Mouse (Mus musculus) layer of hippocampus, postnatal 36 days (tissue): ENCODE measurements around the gene Rpp14. TPM values are rescaled to one million over a fixed set of nuclear protein-coding genes. Genes with fewer than 3 reads are reported as not detected.
"Not testable (repeated sequence)": the region's sequence is repeated elsewhere in the genome, so short reads cannot be mapped to it uniquely, and the experiment has no call there.

Experiments
- DNase-seq, 2 experiments: peaks; one replicate each; pipeline ENCODE4 v3.0.0; 2022
- total RNA-seq, 2 experiments: library from RNA; stranded (reverse); gene quantifications; 2 replicates each; pipeline ENCODE4 v1.2.3; 2021

Rpp14 gene
- total RNA-seq, 2 experiments from 2014 or later, result 26.5 to 30.9 TPM

- no peak for DNase-seq
These were observed 35.6 kb downstream of the Rpp14 start for GRCm38 (mm10) chr14:8115772-8116171.

- DNase-seq, result no peak
These were observed 37.2 kb downstream of the Rpp14 start for GRCm38 (mm10) chr14:8117371-8117770.

- no peak for DNase-seq
These were observed 39.3 kb downstream of the Rpp14 start for GRCm38 (mm10) chr14:8119454-8119853.

GRCm38 (mm10) chr14:8119904-8120303 lies 39.7 kb downstream of the Rpp14 start:
- no peak for DNase-seq

- DNase-seq, result peak in 1 of 2 experiments; percentile 35
These were observed 43.0 kb downstream of the Rpp14 start for GRCm38 (mm10) chr14:8123141-8123540.

- not testable (repeated sequence) for DNase-seq
These were observed 43.4 kb downstream of the Rpp14 start for GRCm38 (mm10) chr14:8123611-8124010.

GRCm38 (mm10) chr14:8124046-8124881 lies 44.1 kb downstream of the Rpp14 start:
- DNase-seq, result no peak

GRCm38 (mm10) chr14:8127971-8128370 lies 47.8 kb downstream of the Rpp14 start:
- DNase-seq, result no peak

- DNase-seq, result no peak
These were observed 52.6 kb downstream of the Rpp14 start for GRCm38 (mm10) chr14:8132789-8133188.

GRCm38 (mm10) chr14:8134234-8134633 lies 54.1 kb downstream of the Rpp14 start:
- DNase-seq, result no peak

- peak; percentile 40 to 46 for DNase-seq
These were observed 55.0 kb downstream of the Rpp14 start for GRCm38 (mm10) chr14:8135130-8135529.

GRCm38 (mm10) chr14:8139724-8140710 lies 59.9 kb downstream of the Rpp14 start:
- DNase-seq, result peak in 1 of 2 experiments; percentile 23

- no peak for DNase-seq
These were observed 61.0 kb downstream of the Rpp14 start for GRCm38 (mm10) chr14:8141131-8141530.

Other genes with a start within 250 kb of the Rpp14 start
- not detected for gene Gm45521, start 123.1 kb upstream of the Rpp14 start, total RNA-seq
- gene Dnase1l3, start 85.8 kb upstream of the Rpp14 start, total RNA-seq, result not detected
- gene Abhd6, start 77.5 kb upstream of the Rpp14 start, total RNA-seq, result 10 to 100 TPM; 76.2 to 80.1 TPM
- 10 to 100 TPM; 26.8 to 32.8 TPM for gene Pxk, start 17.8 kb downstream of the Rpp14 start, total RNA-seq
- gene Pdhb, start 92.7 kb downstream of the Rpp14 start, total RNA-seq, result 100 to 1,000 TPM; 185 to 197 TPM
- 10 to 100 TPM; 76.1 to 78.8 TPM for gene Kctd6, start 133.8 kb downstream of the Rpp14 start, total RNA-seq
- gene Acox2, start 179.0 kb downstream of the Rpp14 start, total RNA-seq, result not detected
- gene Fam107a, start 237.7 kb downstream of the Rpp14 start, total RNA-seq, result 100 to 1,000 TPM; 250 to 311 TPM